Mouse (Mus musculus) small intestine, adult 2 months (tissue): ENCODE measurements around the gene Castor1.

Experiments used
- CTCF ChIP-seq: fragments of 200-500 bp; IDR thresholded peaks from 2 replicates; pipeline ENCODE4 v1.5.1; 2012; ENCODE audit warnings: low read depth, mild to moderate bottlenecking, control low read depth, inconsistent platforms, low read length, moderate library complexity, mixed read lengths; ENCODE audit not compliant: insufficient replicate concordance, insufficient read length; ENCODE audit errors: extremely low read depth
- POLR2A ChIP-seq: fragments of 200-500 bp; IDR thresholded peaks from 2 replicates; pipeline ENCODE4 v1.6.1; 2012; ENCODE audit warnings: low read depth, mild to moderate bottlenecking, control low read depth, inconsistent platforms, low read length, moderate library complexity

DNA sequence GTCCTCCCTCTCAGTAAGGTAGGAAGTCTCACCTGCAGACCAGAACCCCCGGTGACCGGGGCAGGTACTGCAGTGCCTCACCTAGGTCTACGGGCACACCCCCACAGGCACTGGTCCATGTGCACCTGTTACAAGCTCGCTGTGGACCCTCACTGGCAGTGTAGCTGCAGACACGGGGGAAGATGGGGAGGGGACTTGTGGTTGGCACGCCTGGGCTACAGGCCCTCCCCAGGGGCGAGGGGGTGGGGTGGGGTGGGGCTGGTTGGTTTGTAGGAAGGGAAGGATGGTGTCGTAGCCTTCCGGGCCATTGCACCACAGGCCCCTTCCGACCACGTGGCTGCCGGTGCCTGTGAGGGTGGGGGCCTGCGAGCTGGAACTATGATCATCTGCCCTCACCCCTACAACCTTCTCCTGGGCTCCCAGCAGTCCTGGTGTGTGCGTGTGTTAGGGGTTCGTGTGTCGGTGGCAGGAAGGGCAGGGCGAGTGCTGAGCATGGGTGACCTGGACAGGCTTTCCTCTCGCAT, 19.4 kb downstream of the Castor1 start:
- TF ChIP-seq CTCF = no peak
- no peak for TF ChIP-seq POLR2A
